Mouse (Mus musculus) megakaryocyte, adult 5-6 weeks (primary cell): ENCODE data around the gene Rassf6. TPM values are rescaled to one million over a fixed set of nuclear protein-coding genes. Genes with fewer than 3 reads are reported as not detected.

Source experiments
- ATAC-seq: 2 replicates; pipeline ENCODE4 v1.8.0; 2016; ENCODE audit warnings: mild to moderate bottlenecking, inconsistent platforms; ENCODE audit not compliant: poor library complexity, severe bottlenecking
- total RNA-seq, 2 experiments: library from RNA; stranded (forward) in 1 of 2; stranded (reverse) in 1 of 2; fragments of 153-499, 151-499 nt in 1 of 2; fragments of 221-1000, 200-1000 nt in 1 of 2; gene quantifications; 2 replicates each; pipeline versions ENCODE4 v1.2.3 to v1.2.4; 2015 to 2017

The Rassf6 gene
- total RNA-seq (2015) (not detected in 2 replicates), total RNA-seq (2017) (not detected in 2 replicates)

DNA sequence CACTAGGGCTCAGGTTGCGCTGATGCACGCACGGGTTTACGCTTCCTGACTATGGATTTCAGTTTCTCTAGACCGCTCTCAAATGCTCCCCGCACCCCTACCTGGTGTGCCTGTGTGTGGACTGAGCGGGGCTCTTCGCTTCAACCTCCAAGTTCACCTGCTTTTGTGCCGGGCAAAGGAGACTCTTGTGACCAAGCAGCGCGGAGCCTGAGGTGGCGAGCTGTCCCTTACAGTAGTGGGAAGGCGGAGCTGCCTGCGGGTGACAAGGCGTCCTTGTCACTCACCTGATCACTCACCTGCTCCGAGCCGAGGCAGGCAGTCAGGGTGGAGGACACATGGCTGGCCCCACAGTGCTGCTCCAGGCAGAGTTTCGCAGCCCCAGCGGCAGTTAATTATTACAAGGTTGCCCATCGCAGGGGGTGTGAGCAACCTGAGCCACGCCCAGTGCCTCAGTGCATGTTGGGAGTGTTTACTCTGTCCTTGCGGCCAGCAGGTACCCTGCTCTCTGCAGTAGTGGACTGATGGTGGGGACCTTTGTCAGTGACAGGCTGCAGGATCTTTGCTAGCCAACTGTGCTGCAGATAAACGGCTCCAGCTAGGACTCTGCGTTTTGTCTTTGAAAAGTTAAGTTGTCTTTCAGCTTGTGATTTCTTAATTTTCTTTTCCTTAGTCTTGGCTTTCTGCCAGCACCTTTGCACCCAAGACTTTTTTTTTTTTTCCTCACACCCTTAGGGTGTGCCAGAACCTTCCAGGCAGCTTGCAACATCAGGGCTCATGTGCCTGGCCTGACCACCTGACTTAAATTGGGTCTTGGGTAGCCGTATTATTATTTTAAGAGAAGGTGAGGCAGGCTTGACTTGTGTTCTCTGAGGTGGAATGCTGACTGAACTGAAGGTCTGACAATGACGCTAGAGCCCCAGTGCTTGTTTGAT is at the start of gene Rassf6:
Gene Rassf6, minus strand, starts transcription at position 372 of the 932 bp plus-strand sequence.
- ATAC-seq: peak; percentile 77

GRCm38 (mm10) chr5:90689426-90690128 is 49.1 kb upstream of the Rassf6 start:
- ATAC-seq: peak; percentile 91

- no peak for ATAC-seq
These were observed 47.5 kb upstream of the Rassf6 start for GRCm38 (mm10) chr5:90687913-90688312.

DNA sequence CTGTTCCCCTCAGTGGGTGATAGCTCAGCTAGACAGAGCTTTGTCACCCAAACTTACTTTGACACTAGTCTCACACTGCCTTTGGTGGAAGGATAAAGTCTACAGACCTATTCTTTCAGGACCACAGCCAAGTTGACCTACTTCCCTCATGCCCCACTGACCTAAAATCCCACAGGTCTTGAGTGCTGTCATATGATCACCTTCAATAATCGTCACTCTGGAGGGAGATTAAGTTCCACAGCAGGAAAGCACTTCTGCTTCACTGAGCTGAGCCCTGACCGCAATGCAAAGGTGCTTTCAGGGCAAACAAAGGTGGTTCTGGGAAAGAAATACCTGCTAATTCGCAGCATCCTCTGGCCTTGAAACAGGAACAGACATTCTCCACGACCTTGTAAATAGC is 44.5 kb upstream of the Rassf6 start:
- ATAC-seq: no peak

GRCm38 (mm10) chr5:90681842-90682241 is 41.4 kb upstream of the Rassf6 start:
- ATAC-seq: no peak

DNA sequence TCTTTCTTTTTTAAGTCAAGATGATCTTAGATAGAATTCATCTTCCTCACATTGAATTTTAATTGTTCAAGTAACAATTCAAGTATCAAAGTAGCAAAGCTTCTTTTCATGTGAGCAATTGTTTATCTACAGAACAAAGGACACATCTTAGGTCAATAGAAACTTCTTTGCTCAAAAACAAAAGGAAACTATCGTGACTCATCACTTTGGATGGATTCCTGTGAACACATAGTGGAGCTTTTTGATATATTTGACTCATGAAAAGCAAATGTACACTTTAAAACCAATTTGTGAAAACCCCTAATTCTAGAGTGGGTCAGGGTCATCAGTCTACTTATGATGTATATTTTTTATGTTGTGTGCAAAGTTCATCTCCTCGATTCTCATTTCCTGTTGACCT is 37.1 kb upstream of the Rassf6 start:
- ATAC-seq: no peak

GRCm38 (mm10) chr5:90661852-90662251 is 21.4 kb upstream of the Rassf6 start:
- no peak for ATAC-seq

- peak; percentile 97 for ATAC-seq
These were observed 21.0 kb upstream of the Rassf6 start for GRCm38 (mm10) chr5:90661436-90661835.

- no peak for ATAC-seq
These were observed 20.0 kb upstream of the Rassf6 start for GRCm38 (mm10) chr5:90660411-90660810.

DNA sequence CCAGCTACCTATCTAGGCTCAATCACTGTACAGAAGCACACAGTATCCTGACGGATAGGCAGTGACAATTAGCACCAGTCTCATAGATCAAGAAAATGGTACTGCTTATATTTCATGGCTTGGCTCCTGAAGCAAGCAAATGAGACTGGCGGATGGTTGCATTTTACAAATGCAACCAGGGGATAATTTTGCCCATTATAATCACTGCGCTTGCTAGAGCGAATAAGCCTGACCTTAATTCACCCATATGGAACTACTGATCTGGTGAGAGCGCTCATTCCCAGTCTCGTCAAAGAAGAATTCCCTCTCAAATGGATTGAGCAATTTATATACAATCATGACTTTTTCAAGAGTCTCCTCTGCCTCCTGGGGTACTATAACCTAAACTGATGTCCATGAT is 16.2 kb upstream of the Rassf6 start:
- no peak for ATAC-seq

DNA sequence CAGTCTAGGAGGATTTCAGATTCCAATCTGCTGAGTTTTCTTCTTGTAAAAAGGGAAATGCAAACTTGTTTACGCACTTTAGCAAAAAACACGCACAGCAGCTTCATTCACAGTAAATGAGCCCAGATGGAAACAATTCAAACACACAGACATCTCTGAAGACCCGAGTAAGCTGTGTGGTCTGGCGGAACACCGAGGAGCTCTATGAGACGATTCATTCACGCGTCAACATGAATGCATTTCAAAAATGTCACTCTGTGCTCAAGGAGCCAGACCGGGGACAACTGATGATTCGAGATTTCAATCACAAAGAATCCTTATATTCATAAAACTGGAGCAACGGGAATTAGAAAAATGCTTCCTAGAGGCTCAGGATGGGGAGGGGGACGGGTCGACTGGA is 15.4 kb upstream of the Rassf6 start:
- ATAC-seq: no peak

DNA sequence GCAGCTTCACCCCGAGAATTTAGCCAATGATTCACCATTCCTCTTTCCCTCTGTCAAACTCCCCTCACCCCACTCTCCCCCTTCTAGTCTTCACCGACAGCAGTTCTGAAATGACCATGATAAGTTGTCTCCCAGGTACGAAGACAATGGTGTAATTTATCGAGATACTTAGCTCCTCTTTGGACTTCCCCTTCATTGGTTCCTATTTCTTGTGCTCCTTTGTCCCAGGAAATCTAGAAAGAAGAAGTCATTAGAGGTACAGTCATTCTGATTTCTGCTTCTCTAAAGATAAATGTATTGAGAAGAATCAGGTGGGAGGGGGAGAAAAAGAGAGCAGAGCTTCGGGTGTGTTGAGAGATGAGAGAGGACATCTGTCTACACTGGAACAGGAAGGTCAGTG is 14.3 kb upstream of the Rassf6 start:
- peak; percentile 58 for ATAC-seq

DNA sequence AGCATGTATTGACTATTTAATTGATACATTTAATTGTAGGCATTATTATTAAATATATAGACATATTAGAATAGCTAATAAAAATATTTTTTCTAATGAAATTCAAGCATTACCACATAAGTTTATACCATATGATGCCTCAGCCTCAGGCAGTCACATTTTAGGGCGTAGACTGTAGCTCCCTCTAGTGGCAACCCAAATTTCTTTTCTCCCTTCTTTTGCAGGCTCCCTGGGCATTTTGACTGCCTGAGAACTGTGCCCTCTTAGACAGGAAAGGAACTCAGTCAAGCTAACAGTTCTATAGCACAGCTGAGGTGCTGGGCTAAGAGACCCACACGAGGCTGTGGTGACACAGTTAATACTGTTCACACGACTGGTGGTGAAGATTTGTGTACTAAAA is 12.3 kb upstream of the Rassf6 start:
- ATAC-seq: peak; percentile 86

GRCm38 (mm10) chr5:90650466-90651150 is 10.2 kb upstream of the Rassf6 start:
- ATAC-seq: no peak

GRCm38 (mm10) chr5:90647473-90647872 is 7.0 kb upstream of the Rassf6 start:
- ATAC-seq: no peak

GRCm38 (mm10) chr5:90646398-90646797 is 5.9 kb upstream of the Rassf6 start:
- ATAC-seq: no peak

- ATAC-seq: no peak
These were observed 5.1 kb upstream of the Rassf6 start for GRCm38 (mm10) chr5:90645579-90645978.

GRCm38 (mm10) chr5:90641218-90641610 is 757 bp upstream of the Rassf6 start:
- ATAC-seq: no peak

DNA sequence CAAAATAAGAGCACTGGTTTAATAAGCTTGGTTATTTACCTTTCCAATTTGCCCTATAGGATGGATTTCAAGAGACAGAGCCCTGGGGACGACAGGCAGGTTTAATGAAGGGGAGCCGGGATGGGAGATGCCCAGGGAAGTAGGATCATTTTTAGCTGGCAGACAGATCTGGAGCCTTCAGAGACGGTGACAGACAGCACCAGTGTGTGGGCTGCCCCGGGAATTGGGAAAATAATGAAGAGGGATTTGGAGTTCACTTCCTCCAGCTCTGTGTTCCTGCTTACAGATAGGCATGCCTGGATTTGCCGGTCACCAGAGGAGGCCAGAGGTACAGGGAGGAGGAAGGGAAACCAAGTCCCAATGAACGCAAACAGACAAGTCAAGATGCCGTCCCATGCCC is 5.6 kb downstream of the Rassf6 start:
- ATAC-seq: no peak

GRCm38 (mm10) chr5:90628530-90628929 is 11.9 kb downstream of the Rassf6 start:
- ATAC-seq: no peak

DNA sequence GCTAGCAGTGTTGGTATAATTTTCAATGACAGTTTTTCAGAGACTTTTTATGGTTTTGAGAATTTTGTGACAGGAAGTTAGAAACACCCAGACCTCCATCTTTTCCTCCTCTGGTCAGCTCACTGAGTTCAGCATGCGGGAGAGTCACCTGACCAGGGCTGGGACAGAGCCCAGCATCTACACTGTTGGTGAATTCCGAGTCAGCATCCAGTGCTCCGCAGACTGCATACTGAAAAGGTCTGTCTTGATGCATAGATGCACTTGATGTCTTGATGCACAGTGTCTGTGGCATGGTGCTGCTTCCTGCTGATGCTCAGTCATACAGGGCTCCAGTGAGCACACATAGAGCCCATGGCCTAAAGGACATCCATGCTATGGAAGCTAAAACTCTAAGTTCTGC is 12.4 kb downstream of the Rassf6 start:
- no peak for ATAC-seq
